Mouse (Mus musculus) C2C12 (cell line): Measurements from ENCODE around the gene Ctdnep1.

Source experiments
- CEBPB ChIP-seq: IDR thresholded peaks from one replicate; pipeline ENCODE4 v1.6.1; 2011; ENCODE audit warnings: low read depth, mild to moderate bottlenecking, control low read depth, moderate library complexity
- CTCF ChIP-seq: IDR thresholded peaks from one replicate; pipeline ENCODE4 v1.5.1; 2011; ENCODE audit not compliant: control insufficient read depth, insufficient read depth, insufficient read length
- MAX ChIP-seq: IDR thresholded peaks from one replicate; pipeline ENCODE4 v1.6.1; 2011; ENCODE audit warnings: mild to moderate bottlenecking, control low read depth
- MYOD1 ChIP-seq: IDR thresholded peaks from one replicate; pipeline ENCODE4 v1.6.1; 2011; ENCODE audit warnings: low read depth; ENCODE audit not compliant: control insufficient read depth, insufficient read length
- MYOG ChIP-seq: IDR thresholded peaks from one replicate; pipeline ENCODE4 v1.6.1; 2011; ENCODE audit not compliant: control insufficient read depth, insufficient read length; ENCODE audit errors: extremely low read depth
- USF1 ChIP-seq: IDR thresholded peaks from one replicate; pipeline ENCODE4 v1.6.1; 2011; ENCODE audit warnings: low read depth, mild to moderate bottlenecking, control low read depth, moderate library complexity

GRCm38 (mm10) chr11:70001865-70002264 lies 20.9 kb downstream of the Ctdnep1 start:
- peak; percentile 6 for TF ChIP-seq CTCF
- TF ChIP-seq CEBPB: no peak
- no peak for TF ChIP-seq MYOD1
- TF ChIP-seq USF1: no peak
- peak; percentile 41 for TF ChIP-seq MAX
- TF ChIP-seq MYOG: no peak
